Mouse (Mus musculus) cerebellum, postnatal 25 days (tissue): ENCODE measurements around the gene Herc1.
A peak's percentile ranks its signal among the peaks of the same experiment; 100 is the strongest.

Experiments used
- DNase-seq, 2 experiments: peaks; one replicate each; pipeline ENCODE4 v3.0.0; 2021; ENCODE audit warnings: mixed read lengths in 2 of 2

Herc1 gene

DNA sequence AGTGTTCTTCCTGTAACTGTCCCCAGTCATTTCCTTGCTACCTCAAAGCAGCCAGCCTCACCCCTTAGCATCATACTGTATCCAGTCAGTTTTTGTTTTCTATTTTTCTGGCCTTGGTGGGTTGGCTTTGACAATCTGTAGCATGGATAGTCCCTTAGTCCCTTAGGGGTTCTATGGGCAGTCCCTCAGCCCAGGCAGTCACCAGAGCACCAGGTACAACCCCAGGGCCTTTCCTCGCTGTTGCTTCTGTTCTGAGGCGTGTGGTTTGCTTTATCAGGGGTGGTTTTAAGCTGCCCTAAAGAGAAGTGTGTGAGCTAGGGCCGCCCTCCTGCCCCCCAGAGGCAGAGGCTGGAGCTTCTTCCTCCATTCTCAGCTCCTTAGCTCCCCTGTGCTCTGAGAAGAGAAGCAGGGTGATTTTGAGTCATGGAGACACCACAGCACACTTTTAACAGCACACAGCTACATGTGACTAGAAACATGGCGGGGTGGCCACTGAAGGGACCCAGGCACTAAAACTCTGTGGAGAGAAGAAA is 153.7 kb downstream of the Herc1 start:
- DNase-seq, result no peak

DNA sequence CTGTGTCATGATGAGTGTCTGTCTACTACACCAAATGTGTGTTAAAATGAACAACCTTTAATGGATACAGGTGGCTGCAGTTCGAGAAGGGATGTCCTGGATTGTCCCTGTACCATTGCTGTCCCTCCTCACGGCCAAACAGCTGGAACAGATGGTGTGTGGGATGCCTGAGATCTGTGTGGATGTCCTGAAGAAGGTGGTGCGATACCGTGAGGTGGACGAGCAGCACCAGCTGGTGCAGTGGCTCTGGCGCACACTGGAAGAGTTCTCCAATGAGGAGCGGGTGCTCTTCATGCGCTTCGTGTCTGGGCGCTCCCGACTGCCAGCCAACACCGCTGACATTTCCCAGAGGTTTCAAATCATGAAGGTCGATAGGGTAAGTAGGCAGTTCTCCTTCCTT is 154.3 kb downstream of the Herc1 start:
- DNase-seq, result no peak

DNA sequence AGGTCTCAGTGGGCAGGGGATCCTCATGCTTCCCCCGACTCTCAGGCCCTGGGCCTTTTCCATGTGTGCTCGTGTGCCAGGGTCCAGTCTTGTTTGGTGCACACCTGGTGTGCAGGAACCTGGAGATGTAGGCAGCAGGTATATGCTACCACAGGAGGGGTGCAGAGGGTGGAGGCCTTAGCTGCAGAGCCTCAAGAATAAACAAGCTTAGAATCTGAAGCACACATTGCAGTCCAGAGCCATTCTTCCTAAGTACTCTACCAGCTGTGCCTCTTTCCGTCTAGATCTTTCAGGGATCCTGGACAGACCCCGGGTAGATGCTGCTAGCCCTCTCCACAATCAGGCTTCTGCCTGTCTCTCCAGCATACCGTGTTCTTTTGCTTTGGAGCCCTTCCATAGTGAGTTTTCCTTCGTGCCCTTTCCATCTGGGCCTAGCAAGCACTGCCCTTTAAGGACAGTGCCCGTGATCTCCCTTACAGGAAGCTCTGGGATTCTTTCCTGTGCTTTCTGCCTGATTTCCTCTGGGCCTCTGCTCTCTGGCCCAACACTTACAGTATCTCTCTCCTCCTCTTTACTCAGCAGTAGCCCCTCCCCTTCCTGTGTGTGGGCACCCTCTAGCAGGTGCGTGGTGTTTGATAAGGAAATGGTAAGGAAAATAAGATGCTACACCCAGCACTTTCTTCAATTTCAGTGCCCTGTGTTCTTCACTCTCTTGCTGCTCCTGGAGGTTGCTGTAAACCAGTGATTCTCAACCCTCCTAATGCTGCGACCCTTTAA is 155.1 kb downstream of the Herc1 start:
- DNase-seq, result peak in 1 of 2 experiments; percentile 25

DNA sequence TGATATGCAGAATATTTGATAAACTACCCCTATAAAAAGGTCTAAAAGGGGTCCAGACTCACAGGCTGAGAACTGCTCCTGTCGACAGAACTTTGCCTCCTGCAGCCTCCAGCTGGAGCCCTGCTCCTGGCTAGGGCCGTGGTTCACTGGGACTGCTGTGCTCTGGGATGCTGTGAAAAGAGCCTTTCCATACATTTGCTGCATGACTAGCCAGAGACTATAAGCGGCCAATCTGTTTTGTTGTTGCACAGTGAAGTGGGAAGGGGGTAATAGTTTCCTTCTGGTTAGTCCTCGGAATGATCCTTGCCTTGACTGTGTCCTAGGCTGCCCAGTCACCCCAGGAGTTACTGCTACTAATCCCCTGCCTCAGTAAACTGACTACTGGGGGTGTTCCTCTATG is 155.8 kb downstream of the Herc1 start:
- peak in 1 of 2 experiments; percentile 15 for DNase-seq

DNA sequence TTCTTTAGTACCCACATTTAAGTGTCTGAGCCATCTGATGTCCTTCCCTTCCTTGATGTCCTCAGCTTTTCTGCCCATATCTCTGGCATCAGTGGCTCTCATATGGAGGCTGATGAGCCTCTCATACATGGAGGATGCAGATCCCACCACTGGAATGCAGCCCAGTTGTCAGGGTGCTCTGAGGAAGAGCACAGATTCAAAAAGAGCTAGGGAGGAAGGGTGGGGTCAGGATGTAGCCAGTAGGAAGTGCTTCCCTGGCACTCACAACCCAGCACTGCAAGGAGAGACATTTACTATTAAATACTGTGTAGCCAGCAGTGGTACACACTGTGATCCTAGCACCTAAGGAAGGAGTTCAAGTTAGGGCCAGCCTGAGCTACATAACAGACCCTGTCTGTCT is 156.2 kb downstream of the Herc1 start:
- DNase-seq, result no peak

DNA sequence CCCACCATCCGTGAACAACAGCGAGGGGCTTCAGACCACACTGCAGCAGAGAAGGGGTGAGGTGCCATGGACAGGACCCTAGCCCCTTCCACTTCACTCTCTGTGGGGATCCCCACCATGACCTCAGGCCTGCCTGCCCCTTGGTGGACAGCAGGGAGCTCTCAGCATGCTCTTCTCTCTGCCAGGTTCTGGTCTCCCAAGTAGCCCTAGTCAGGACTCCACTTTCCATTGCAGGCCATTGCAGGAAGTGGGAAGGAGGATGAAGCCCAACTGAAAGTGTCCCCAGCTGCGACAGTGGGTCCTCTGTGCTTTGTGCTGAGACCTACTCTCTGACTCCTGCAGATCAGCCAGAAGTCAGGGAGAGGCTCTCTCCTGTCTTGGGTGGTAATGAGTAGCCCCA is 157.4 kb downstream of the Herc1 start:
- DNase-seq, result peak in 1 of 2 experiments; percentile 30

DNA sequence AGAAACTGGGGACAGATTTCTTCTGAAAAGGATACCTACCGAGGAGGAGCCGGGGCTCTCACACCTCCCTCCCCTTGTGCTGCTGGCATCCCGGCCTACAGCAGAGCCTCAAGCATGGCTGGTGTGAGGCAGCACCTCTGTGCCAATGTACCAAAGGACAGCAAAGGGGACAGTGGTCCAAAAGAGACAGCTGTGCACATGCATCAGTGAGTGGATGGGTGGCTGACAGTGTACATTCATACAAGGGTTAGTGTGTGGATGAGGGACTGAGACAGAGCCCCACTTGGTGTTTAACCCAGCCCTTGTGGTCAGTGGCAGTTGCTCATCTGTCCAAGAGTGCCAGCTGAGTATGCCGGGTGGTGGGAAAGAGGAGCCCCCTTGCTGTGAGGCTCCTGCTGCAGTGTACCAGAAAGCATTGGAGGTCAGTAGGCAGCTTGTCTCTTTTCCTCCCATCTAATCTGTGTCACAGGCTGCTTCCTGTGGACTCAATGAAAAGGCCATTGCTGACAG is 158.7 kb downstream of the Herc1 start:
- DNase-seq, result peak; percentile 37 to 39

DNA sequence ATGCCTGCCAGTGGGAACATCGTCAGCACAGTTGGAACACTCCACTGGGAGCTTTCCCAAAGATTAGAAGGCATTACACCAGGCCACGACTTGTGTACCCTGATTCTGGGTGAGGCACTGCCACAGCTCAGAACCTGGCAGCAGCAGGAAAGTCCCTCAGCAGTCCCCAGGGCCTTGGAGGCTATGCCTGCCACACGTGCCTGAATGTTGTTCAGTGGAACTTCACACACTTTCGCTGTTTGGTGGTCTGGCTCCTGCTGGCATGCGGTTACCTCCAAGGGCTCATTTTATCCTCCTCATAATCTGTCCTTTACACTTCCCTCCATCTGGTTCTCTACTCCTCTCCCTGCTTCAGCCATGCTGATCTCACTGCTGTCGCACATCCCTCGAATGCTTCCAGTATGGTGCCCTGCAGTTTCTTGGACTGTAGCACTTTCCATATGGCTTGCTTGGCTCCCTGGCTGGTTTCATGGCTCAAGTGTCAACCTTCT is 160.1 kb downstream of the Herc1 start:
- peak; percentile 81 for DNase-seq

DNA sequence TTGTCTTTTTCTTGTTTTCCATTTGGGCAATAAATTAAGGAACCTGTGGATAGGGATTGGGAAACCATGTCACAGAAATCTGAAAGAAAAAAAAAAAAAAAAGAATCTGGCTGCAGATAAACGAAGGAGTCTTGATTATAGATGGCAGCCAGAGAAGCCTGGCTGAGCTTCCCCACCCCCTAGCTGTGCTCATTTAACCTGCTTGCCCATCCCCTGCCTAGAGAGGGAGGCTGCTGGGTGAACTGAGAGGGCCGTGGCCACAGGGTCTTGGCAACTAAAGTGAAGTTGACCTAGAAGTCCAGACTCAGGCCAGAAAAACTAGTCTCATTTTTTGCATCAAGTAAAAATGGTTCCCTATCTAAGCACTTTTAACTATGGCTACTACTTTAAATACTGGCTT is 160.7 kb downstream of the Herc1 start:
- DNase-seq, result peak; percentile 55 to 69

DNA sequence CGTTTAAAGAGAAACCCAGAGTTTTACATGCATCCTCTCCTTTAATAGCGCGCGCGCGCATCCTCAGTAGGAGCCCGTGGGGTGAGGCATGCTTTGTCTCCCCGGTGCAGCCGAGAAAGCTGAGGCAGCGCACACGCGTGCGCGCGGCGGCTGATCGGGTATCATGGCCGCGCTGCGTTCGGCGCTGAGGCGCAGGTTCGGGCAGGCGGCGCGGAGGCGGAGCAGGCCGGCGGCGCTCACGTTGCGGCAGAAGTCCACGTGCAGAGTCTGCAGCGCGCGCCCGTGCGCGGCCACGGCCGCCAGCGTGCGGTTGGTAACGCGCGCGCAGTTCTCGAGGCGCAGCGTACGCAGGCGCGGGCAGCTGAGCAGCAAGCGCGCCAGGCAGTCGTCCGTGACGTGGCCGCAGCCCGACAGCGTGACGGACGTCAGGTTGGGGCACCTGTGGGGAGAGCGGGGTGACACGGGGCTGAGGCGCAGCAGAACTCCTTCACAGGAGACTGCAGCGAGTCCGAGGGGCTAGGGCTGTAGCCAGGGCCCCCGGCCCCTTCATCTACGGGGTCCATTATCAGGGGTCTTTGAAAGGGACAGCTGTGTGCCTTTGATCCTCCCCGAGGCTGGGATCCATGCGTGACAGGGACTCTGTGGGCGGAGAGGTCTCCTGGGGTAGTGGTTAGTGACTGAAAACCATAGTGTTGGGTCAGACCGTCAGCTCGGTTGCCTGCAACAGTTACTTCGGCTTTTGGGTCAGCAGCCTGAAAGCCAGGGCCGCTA is 161.5 kb downstream of the Herc1 start:
- DNase-seq, result peak; percentile 96 to 98

DNA sequence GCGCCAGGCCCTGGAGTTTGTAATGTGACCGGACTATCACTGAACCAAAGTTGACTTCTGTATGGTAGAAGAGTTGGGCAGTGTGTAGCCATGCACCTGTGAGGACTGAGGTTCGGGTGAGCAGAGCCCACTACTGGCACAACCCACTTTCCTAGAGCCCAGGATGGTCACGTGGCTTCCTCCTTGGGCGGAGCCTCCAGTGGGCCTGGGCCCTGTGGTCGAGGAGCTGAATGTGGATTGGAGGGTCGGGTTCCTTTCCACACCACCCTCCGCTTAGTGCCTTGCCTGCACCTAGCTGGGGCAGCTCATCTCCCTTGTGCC is 162.1 kb downstream of the Herc1 start:
- DNase-seq, result peak; percentile 81 to 85

DNA sequence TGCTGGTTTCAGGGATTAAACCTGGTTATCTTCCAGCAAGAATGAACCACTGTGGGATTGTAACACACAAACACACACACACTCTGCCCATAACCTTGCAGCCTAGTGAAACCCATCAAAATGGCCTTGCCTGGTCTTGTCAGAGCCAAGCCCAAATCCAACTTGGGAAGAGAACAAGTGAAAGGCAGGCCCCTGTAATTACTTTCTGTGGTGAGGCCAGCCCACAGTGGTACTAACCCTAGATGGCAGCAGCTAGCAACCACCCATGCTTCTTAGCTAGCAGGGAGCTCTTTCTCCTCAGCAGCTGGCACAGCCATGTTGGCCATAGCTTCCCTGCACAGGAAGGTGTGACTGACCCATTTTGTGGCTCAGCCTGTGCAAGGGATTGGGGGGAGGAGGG is 162.9 kb downstream of the Herc1 start:
- DNase-seq, result peak; percentile 36 to 46

DNA sequence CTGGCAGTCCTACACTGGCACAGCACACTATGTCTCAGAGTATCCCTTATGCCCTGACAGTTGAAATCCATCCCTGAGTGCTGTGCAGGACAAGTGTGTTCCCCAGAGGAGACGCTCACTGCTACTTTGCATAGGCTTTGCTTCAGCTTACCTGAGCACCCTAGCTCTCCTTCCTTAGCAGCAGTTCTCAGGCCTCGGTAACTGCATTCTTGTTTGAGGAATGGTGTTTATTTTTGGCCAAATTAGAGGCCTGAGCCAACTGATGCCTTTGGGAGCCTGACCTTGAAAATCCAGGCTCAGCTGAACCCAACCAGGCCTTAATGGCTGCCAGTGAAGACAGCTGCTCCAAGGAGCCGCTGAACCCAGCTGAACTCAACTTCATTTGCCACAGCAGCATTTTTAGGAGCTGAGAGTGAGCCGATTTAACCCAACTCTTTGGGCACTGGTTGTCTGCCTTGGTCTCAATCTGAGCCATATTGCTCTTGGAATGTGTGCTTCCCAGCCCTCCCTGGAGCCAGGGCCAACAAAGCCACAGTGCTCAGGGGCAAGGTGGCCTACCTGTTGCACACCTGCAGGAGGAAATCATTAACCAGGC is 163.5 kb downstream of the Herc1 start:
- no peak for DNase-seq

DNA sequence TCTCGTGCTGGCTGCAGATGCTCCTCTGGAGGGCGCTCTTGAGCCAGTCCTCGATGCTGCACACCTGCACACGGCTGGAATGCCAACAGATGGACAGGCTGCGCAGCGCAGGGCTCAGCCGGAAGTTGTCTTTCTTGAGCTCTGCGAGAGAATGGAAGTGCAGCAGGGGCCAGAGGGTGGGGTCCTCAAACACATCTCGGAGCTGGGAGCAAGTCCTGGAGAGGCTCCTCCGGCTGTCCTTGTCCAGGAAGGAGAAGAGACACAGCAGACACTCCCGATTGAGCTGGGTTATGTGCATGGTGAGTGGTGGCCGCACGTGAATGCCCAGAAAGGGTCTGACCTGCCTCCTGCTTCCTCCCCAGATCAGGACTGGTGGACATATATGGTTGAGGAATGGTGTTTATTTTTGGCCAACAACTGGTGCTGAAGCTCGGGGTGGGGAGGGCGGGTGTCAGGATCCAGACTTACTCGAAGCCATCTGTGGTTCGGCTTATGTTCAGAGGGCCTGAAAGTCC is 164.1 kb downstream of the Herc1 start, which contains the start of gene Fbxl22:
Gene Fbxl22, minus strand, starts transcription at position 338 of the 515 bp plus-strand sequence.
- DNase-seq, result peak; percentile 60 to 74

DNA sequence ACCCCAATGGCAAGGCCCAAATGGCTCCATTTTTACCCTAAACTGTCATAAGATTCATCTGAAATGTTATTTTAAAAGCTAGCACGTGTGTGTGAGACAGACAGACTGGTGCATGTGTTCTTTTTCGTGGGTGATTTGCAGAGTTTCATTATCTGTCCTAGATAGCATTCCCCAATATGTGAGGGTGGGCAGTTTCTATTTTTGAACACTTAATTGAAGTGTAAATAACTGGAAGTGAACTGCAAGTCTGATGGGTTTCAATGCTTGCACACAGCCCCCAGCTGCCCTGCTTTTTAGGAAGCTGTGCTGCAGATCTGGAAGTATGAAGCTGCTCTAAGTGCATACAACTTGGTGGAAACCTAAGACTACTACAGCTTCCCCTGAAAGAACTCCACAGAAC is 164.9 kb downstream of the Herc1 start:
- DNase-seq, result no peak

DNA sequence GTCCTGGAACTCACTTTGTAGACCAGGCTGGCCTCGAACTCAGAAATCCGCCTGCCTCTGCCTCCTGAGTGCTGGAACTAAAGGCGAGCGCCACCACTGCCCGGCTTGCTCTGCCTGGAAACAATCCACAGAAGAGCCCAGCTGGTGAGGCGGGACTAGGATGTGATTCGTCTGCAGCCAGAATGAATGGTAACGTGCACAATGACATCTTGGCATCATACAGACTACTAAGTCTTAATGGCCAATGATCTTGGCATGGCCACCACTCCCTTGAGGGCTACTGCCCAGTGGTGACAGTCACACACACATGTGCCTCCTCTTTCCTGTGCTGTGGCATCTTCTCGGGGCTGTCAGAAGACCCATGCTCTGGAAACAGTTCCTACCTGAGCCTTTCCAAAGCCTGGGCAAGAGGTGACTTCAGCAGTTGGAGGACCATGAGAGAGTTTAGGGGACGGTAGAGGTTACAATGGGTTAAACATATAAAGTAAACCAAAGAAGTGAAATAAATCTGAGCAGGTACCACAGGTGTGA is 165.5 kb downstream of the Herc1 start:
- peak; percentile 25 to 38 for DNase-seq

DNA sequence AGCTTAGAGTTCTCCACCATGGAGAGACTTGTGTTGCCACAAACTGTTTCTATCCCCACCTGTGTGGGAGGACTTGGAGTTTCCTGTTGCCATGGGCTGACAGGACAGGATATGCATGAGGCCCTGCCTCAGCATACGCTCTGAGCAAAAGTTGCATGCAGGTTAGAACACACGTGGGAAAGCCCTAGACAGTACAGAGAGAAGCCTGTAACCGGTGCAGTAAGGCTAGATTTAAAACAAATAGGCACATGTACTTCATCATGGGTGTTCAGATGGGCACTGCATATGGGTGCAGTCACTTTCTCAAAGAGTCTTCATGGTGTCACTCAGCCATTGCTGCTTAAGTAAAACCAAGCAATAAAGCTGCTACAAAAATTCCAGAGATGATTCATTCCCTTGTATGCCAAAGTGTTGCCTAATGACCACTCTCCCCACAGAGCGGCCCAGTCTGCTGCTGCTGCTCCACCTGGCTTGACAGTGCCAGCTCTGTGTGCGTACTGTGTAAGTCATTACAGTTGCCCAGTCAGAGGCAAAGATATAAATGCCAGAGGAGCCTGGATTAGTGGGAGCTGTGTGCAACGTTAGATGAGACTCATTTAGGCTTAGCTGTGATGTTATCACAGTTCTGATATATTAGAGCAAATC is 166.2 kb downstream of the Herc1 start:
- DNase-seq, result peak; percentile 64 to 78

DNA sequence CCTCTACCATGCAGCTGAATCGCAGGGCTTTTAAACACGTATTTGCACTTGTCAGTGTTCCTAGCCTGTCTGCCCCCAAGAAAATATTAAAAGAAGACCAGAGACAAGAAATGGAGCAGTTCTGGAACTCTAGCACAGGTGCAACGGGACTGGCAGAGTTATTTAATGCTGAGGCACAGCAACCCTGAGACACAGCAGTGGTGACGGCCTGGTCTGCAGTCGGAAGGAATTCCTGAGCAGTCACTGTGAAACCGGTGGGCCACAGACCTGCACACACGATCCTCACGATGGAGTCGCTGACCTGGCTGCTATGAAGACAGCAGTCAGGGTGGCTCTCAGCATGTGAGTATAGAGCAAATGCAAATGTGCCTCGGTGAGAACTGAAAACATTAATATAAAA is 167.5 kb downstream of the Herc1 start:
- DNase-seq, result peak in 1 of 2 experiments; percentile 17

DNA sequence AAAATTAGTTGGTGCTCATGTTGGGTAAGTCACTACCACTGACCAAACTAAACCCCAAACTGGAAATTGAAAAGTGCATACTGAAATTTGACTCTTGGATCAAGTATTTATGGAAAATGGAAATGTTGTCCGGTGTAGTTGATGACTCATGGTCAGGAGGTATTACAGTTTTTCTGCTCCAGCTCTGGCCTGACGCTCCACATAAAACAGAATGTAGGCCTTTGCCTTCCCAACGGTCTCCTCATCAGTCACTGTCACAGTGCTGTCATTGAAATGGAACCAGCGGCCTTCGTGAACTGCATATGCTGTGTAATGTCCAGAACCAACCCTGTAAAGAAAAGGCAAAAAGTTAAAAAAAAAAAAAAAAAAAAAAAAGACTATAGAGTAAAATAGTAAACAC is 168.0 kb downstream of the Herc1 start:
- no peak for DNase-seq

DNA sequence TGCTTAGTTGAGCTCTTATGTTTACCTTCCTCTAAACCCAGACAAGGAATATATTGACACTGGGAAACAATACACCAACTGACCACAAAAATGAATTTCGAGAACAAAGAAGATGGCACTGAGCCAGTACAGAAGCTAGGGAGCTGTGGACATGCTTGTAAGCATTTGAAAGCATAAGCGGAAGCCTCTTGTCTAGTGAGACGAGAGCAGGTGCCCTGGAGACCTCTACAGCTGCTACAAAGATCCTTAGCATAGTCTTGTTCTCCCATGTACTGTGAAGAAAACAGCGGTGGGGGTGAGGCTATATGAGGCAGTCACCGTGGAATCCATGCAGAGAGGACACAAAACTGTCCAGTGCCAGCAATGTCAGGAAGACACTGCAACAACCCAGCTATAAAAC is 168.7 kb downstream of the Herc1 start:
- peak; percentile 20 to 23 for DNase-seq

DNA sequence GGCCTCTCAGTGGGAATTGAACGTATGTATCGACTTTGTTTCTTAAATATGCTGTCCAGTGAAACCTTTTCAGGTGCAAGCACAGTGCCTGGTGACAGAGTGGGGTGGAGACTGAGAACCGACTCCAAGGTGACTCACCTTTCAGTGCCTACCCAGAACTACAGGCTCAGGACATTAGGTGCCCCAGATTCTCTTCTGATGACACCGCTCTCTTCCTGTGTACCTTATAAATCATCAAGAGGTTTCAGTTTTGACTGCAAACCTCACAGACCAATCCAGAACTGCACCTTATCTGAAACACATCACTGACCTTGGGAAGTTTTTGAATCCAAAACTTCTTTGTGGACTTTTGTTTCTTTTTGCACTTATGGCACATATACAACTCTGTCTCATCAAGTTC is 170.0 kb downstream of the Herc1 start:
- no peak for DNase-seq

DNA sequence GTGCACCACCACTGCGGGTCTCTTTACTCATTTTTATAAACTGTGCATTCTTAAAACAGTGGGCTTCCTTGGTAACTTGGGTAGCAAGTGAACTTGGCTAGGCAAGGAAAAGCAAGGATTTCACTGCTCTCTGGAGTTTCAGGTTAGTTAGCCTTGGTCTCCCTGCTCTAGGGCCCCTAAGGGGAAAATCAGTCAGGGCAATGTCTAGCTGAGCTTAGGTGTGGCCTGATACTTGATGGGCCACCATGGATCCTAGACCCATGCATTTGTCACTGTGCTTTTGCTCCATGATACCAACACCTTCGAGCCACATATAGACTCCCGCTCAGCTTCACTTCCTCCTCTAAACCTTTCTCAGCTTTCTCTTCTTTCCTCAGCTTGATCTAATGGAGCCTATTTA is 171.3 kb downstream of the Herc1 start:
- DNase-seq, result no peak
